Mouse (Mus musculus): Measurements from ENCODE around the gene Sox15.

- peak; percentile 68; the same call in 1 of the 2 replicates for TF ChIP-seq CTCF (IDR thresholded peaks at IDR 0.05; ENCODE audit: borderline replicate concordance, control insufficient read depth, extremely low read depth, insufficient read depth, low read length, poor library complexity)
- no peak for TF ChIP-seq POLR2A (IDR thresholded peaks at IDR 0.05; ENCODE audit: control insufficient read depth, extremely low read depth, insufficient read depth, low read length, poor library complexity)
These were observed 26.8 kb upstream of the Sox15 start for GRCm38 (mm10) chr11:69628286-69628685.
